Mouse (Mus musculus) testis, adult 2 months (tissue): Measurements from ENCODE around the gene Tgds. TPM values are rescaled to one million over a fixed set of nuclear protein-coding genes. Genes with fewer than 3 reads are reported as not detected.
"Not testable (repeated sequence)": the region's sequence is repeated elsewhere in the genome, so short reads cannot be mapped to it uniquely, and the experiment has no call there.

ENCODE experiments used
- H3K27ac ChIP-seq: fragments of 200-500 bp; 2 replicates; pipeline ENCODE4 v1.5.1; 2012; ENCODE audit warnings: low read depth, low read length; ENCODE audit not compliant: control insufficient read depth, insufficient read depth
- H3K27me3 ChIP-seq: fragments of 200-500 bp; 2 replicates; pipeline ENCODE4 v1.6.1; 2012; ENCODE audit warnings: mild to moderate bottlenecking, low read length, moderate library complexity; ENCODE audit not compliant: control insufficient read depth, insufficient read depth
- H3K36me3 ChIP-seq: fragments of 200-500 bp; 2 replicates; pipeline ENCODE4 v1.6.1; 2012; ENCODE audit warnings: mild to moderate bottlenecking, low read length; ENCODE audit not compliant: control insufficient read depth, insufficient read depth
- H3K4me1 ChIP-seq: fragments of 200-500 bp; 2 replicates; pipeline ENCODE4 v1.6.1; 2012; ENCODE audit warnings: low read length; ENCODE audit not compliant: control insufficient read depth, insufficient read depth
- H3K4me3 ChIP-seq: fragments of 200-500 bp; 2 replicates; pipeline ENCODE4 v1.5.1; 2012; ENCODE audit warnings: low read depth, mild to moderate bottlenecking, low read length, moderate library complexity, mixed read lengths; ENCODE audit not compliant: control insufficient read depth
- CTCF ChIP-seq: fragments of 200-500 bp; IDR thresholded peaks from 2 replicates; pipeline ENCODE4 v1.5.1; 2012; ENCODE audit warnings: low read depth, mild to moderate bottlenecking, inconsistent platforms, low read length, moderate library complexity; ENCODE audit not compliant: control insufficient read depth, insufficient read depth, insufficient replicate concordance
- POLR2A ChIP-seq: fragments of 200-500 bp; IDR thresholded peaks from 2 replicates; pipeline ENCODE4 v1.6.1; 2012; ENCODE audit warnings: low read depth, mild to moderate bottlenecking, inconsistent platforms, low read length, moderate library complexity; ENCODE audit not compliant: control insufficient read depth
- polyA plus RNA-seq: library from polyadenylated mRNA; depleted of rRNA; stranded (reverse); fragments of >200 nt; gene quantifications from 2 replicates; pipeline ENCODE4 v1.2.3, GENCODE M21; 2012

Gene Tgds
- polyA plus RNA-seq, 1 experiment, result 3.5 TPM

GRCm38 (mm10) chr14:118131931-118132641 lies 469 bp downstream of the Tgds start:
- TF ChIP-seq POLR2A (no peak), CTCF (no peak)
- H3K27me3 ChIP-seq, result no peaks in the 10 kb centered on the region
- peak overlapping the region; percentile 81 for H3K27ac ChIP-seq
- peak overlapping the region; percentile 99 for H3K4me3 ChIP-seq
- H3K36me3 ChIP-seq, result no peaks in the 10 kb centered on the region
- peaks cover 15% of the 10 kb centered on the region for H3K4me1 ChIP-seq

- no peak overlapping the region for H3K27ac ChIP-seq
- no peaks in the 10 kb centered on the region for H3K36me3 ChIP-seq
- H3K4me1 ChIP-seq, result peaks cover 15% of the 10 kb centered on the region
- no peak for TF ChIP-seq POLR2A
- no peak for TF ChIP-seq CTCF
- no peaks in the 10 kb centered on the region for H3K27me3 ChIP-seq
- peak overlapping the region; percentile 99 for H3K4me3 ChIP-seq
Measured at GRCm38 (mm10) chr14:118131472-118131871, 1.1 kb downstream of the Tgds start.

GRCm38 (mm10) chr14:118126301-118126700 lies 6.3 kb downstream of the Tgds start:
- Histone ChIP-seq H3K4me3 (no peak overlapping the region), H3K27ac (no peak overlapping the region), H3K36me3 (no peaks in the 10 kb centered on the region; the same call in 1 of the 2 replicates), H3K4me1 (no peaks in the 10 kb centered on the region), H3K27me3 (no peaks in the 10 kb centered on the region)
- TF ChIP-seq CTCF (no peak), POLR2A (no peak)

DNA sequence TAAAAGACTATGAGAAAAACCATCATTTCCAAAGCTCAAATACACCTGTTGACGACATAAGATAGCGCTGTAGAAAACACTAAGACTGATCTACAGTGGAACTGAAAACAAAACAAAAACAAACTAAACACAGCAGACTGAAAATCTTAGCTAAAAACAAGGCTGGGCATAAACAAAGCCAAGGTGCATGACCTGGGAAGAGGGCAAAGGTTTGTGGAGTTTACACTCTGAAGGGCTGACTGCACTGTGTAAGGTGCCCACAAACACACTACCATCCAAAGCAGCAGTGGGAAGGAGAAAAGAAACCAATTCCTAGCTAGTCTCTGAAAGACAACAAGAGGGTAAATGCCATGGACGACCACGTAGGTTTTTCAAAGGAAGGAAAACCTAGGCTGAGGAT lies 7.8 kb downstream of the Tgds start:
- Histone ChIP-seq H3K4me3 (no peak overlapping the region), H3K4me1 (no peaks in the 10 kb centered on the region), H3K36me3 (no peaks in the 10 kb centered on the region; the same call in 1 of the 2 replicates), H3K27ac (no peak overlapping the region), H3K27me3 (no peaks in the 10 kb centered on the region)
- no peak for TF ChIP-seq CTCF

- H3K4me3 ChIP-seq, result no peak overlapping the region
- H3K4me1 ChIP-seq, result no peaks in the 10 kb centered on the region
- no peak overlapping the region for H3K27ac ChIP-seq
- no peaks in the 10 kb centered on the region for H3K27me3 ChIP-seq
- no peaks in the 10 kb centered on the region; the same call in 1 of the 2 replicates for H3K36me3 ChIP-seq
- TF ChIP-seq POLR2A (no peak), CTCF (no peak)
Measured at GRCm38 (mm10) chr14:118124129-118124528, 8.4 kb downstream of the Tgds start.

- peaks cover 4% of the 10 kb centered on the region for H3K36me3 ChIP-seq
- H3K4me3 ChIP-seq, result no peak overlapping the region
- no peaks in the 10 kb centered on the region for H3K4me1 ChIP-seq
- H3K27me3 ChIP-seq, result no peaks in the 10 kb centered on the region
- no peak overlapping the region for H3K27ac ChIP-seq
- TF ChIP-seq POLR2A, result no peak
- no peak for TF ChIP-seq CTCF
Measured at GRCm38 (mm10) chr14:118113116-118113515, 19.4 kb downstream of the Tgds start.

- H3K27ac ChIP-seq, H3K4me3 ChIP-seq, H3K36me3 ChIP-seq, H3K27me3 ChIP-seq, H3K4me1 ChIP-seq: not testable (repeated sequence)
Measured at GRCm38 (mm10) chr14:118107479-118107878, 25.1 kb downstream of the Tgds start.
